Mouse (Mus musculus) stomach, postnatal 0 days (tissue): ENCODE measurements around the gene Tex45. TPM values are rescaled to one million over a fixed set of nuclear protein-coding genes. Genes with fewer than 3 reads are reported as not detected.

Experiments used
- ATAC-seq: fragments of 200-750 bp; cut with Nextera tagmentation; 2 replicates; pipeline ENCODE4 v1.8.0; 2017; ENCODE audit not compliant: low FRiP score, low TSS enrichment
- DNase-seq: peaks from one replicate; pipeline ENCODE4 v3.0.0-alpha.2; 2016; ENCODE audit warnings: low spot score
- H3K27ac ChIP-seq: fragments of 300-500 bp; sonication (generic); replicated peaks from 2 replicates; pipeline ENCODE4 v1.5.1; 2014; ENCODE audit warnings: mild to moderate bottlenecking, control low read depth
- H3K27me3 ChIP-seq: fragments of 300-500 bp; sonication (generic); 2 replicates; pipeline ENCODE4 v1.6.1; 2014; ENCODE audit warnings: low read length; ENCODE audit not compliant: control insufficient read depth, insufficient read depth
- H3K36me3 ChIP-seq: fragments of 300-500 bp; sonication (generic); 2 replicates; pipeline ENCODE4 v1.6.1; 2014; ENCODE audit warnings: low read length, mixed read lengths; ENCODE audit not compliant: control insufficient read depth, insufficient read depth
- H3K4me1 ChIP-seq: fragments of 300-500 bp; sonication (generic); replicated peaks from 2 replicates; pipeline ENCODE4 v1.6.1; 2014; ENCODE audit warnings: antibody characterized with exemption; ENCODE audit not compliant: control insufficient read depth, insufficient read depth
- H3K4me2 ChIP-seq: fragments of 300-500 bp; sonication (generic); replicated peaks from 2 replicates; pipeline ENCODE4 v1.6.1; 2014; ENCODE audit warnings: low read depth, mild to moderate bottlenecking, control low read depth, moderate library complexity
- H3K4me3 ChIP-seq: fragments of 300-500 bp; sonication (generic); 2 replicates; pipeline ENCODE4 v1.5.1; 2014; ENCODE audit warnings: low read depth, low read length, control low read depth
- H3K9ac ChIP-seq: fragments of 300-500 bp; sonication (generic); 2 replicates; pipeline ENCODE4 v1.6.1; 2014; ENCODE audit warnings: mild to moderate bottlenecking, low read length, control low read depth, mixed read lengths
- H3K9me3 ChIP-seq: fragments of 300-500 bp; sonication (generic); 2 replicates; pipeline ENCODE4 v1.6.1; 2016; ENCODE audit warnings: low read length; ENCODE audit not compliant: control insufficient read depth
- CTCF ChIP-seq: IDR thresholded peaks from 2 replicates; pipeline ENCODE4 v1.5.1; 2016; ENCODE audit warnings: antibody characterized with exemption, low read depth, mild to moderate bottlenecking, moderate library complexity
- EP300 ChIP-seq: optimal IDR thresholded peaks from 2 replicates; pipeline ENCODE3; 2016; ENCODE audit warnings: antibody characterized with exemption
- WGBS: fragments of 180-500 bp; shearing (Covaris S2); extraction: QIAGEN DNeasy Blood & Tissue Kit; methylation state at CpG from one replicate; pipeline ENCODE4 v1.1.7; 2014; 5-methylcytosine and 5-hydroxymethylcytosine counted together
- polyA plus RNA-seq: library from polyadenylated mRNA; unstranded; fragments of >200 nt; fragmentation: Nextera tagmentation; extraction: Ambion mirVana; gene quantifications from 2 replicates; pipeline ENCODE4 v1.2.1, GENCODE M21; 2015

Tex45 gene
- polyA plus RNA-seq, 1 experiment from 2014 or later: 0.46 TPM

DNA sequence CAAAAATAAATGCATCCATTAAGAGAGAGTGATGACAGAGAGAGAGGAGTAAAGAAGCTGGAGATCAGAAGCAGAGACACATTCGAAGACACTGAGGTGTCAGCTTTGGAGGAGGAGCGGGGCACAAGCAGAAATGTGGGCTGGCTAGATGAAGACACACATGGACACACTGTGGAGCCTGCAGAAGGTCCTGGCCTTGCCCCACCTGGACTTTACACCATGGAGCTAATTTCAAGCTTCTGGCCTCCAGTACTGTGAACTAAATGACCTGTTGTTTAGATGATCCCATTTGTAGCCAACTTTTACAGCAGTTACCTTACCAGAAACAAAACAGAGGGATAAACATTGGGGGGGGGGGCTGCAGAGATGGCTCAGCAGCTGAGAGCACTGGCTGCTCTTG lies 7.4 kb upstream of the Tex45 start:
- Histone ChIP-seq H3K4me2 (no peak overlapping the region), H3K9ac (no peak overlapping the region), H3K4me1 (no peaks in the 10 kb centered on the region), H3K27me3 (no peaks in the 10 kb centered on the region), H3K9me3 (no peaks in the 10 kb centered on the region), H3K4me3 (no peak overlapping the region), H3K36me3 (0 out of 2 replicates have a peak, but pooled peaks cover 2% of the 10 kb centered on the region), H3K27ac (no peak overlapping the region)
- ATAC-seq: no peak
- no peak for DNase-seq
- no peak for TF ChIP-seq CTCF
- no peak for TF ChIP-seq EP300
- 92% methylated on average over 2 of the region's 2 CpGs for WGBS

DNA sequence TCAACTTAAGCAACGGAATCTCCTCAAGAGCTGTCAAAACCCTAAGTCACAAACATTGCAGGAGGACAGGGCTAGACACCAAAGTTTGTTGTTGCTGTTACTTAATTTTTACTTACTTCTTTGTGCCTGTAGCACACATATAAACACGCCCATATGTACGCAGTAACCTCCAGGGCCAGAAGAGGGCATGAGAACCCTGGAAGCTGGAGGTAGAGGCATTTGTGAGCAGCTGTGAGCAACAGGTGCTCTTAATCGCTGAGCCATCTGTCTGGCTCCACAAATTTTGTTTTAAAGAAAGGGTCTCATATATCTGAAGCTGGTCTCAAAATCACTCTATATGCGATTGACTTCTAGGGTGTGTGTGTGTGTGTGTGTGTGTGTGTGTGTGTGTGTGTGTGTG lies 6.4 kb upstream of the Tex45 start:
- H3K4me2 ChIP-seq: no peak overlapping the region
- no peak overlapping the region for H3K27ac ChIP-seq
- no peaks in the 10 kb centered on the region for H3K4me1 ChIP-seq
- ATAC-seq: peak; percentile 46; the same call in 1 of the 2 replicates
- no peak overlapping the region for H3K9ac ChIP-seq
- H3K27me3 ChIP-seq: no peaks in the 10 kb centered on the region
- H3K9me3 ChIP-seq: no peaks in the 10 kb centered on the region
- 0 out of 2 replicates have a peak, but pooled peaks cover 1% of the 10 kb centered on the region for H3K36me3 ChIP-seq
- TF ChIP-seq CTCF (peak; percentile 79), EP300 (no peak)
- peak; percentile 76 for DNase-seq
- WGBS: 45% methylated on average over 5 of the region's 5 CpGs
- no peak overlapping the region for H3K4me3 ChIP-seq

DNA sequence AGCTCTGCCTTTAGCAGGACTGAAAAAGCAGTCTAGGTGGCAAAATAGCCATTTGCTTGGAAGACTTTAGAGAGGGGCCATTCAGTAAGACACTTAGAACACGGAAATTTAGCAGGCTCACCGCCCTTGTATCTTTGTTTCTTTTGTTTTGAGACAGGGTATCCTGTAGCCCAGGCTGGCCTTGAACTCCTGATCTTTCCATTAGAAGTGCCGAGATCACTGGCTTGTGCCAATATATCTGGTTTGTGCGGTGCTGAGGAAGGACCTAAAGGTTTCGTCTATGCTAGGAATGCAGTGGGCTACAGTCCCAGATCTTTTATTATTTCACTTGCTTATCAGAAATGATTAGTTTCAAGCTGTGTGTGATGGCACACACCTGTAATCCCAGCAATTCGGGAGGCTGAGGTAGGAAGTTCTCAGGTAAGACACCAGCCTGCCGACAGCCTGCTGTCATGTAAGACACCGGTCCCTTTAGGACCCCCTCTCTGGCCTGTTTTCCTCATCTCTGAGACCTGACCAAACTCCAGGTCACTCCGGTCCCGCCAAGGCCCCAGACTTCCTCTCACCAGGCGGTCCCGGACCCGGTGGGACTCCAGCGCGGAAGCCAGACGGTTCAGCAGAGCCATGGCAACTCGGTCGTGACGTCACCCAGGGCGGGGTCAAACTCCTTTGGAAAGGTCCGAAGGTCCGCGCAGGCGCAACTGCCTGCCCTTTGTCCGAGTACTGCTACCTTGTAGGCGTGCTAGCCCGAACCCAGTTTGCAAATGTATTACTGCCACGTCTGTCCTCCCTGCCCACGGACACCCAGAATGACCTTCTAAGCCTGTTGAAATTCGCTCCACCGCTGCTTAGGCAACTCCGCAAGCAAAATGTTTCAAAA lies 3.4 kb upstream of the Tex45 start, which contains the start of gene Pex11g:
Gene Pex11g, minus strand, starts transcription at position 675 of the 880 bp plus-strand sequence.
- Histone ChIP-seq H3K4me3 (peak within 1 kb of the TSS; percentile 49), H3K4me1 (no peaks in the 10 kb centered on the region), H3K9ac (peak within 1 kb of the TSS; percentile 70), H3K4me2 (peak within 1 kb of the TSS; percentile 73), H3K36me3 (no peaks in the 10 kb centered on the region), H3K27ac (peak within 1 kb of the TSS; percentile 80), H3K27me3 (no peaks in the 10 kb centered on the region), H3K9me3 (no peaks in the 10 kb centered on the region)
- DNase-seq (peak; percentile 99), ATAC-seq (peak; percentile 98)
- no peak for TF ChIP-seq EP300
- no peak for TF ChIP-seq CTCF
- WGBS: 5% methylated on average over 32 of the region's 32 CpGs

DNA sequence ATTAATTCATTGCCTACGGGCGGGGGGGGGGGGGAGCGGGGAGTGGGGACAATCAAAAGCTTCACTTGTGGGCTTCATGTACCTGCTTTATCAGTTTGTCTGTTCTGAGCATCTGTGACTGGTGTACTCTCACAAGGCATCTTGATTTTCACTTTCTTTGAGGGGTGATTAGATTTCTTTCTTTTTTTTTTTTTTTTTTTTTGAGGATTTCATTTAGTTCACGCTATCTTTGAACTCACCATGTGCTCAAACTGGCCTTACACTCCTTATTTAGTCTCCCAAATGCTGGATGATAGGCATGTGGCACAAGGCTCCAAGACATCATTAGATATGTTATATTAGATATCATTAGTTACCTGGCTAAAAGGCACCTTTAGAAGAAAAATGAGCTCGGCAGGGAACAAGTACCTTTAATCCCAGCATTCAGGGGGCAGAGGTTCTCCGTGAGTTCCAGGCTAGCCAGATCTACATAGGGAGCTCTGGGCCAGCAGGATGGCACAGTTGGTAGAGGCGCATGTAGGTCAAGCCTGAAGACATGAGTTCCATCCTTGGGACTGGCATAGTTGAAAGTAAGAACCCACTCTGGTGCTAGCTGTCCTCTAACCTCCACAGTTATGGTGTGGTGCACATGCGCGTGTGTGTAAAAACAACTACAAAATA lies 2.6 kb upstream of the Tex45 start:
- Histone ChIP-seq H3K9ac (peak overlapping the region; percentile 70), H3K4me2 (peak overlapping the region; percentile 73), H3K4me1 (no peaks in the 10 kb centered on the region), H3K9me3 (no peaks in the 10 kb centered on the region), H3K4me3 (peak overlapping the region; percentile 49), H3K36me3 (no peaks in the 10 kb centered on the region), H3K27ac (peak overlapping the region; percentile 80), H3K27me3 (no peaks in the 10 kb centered on the region)
- DNase-seq (peak; percentile 14), ATAC-seq (no peak)
- TF ChIP-seq CTCF: no peak
- TF ChIP-seq EP300: no peak
- WGBS: 52% methylated on average over 9 of the region's 9 CpGs

DNA sequence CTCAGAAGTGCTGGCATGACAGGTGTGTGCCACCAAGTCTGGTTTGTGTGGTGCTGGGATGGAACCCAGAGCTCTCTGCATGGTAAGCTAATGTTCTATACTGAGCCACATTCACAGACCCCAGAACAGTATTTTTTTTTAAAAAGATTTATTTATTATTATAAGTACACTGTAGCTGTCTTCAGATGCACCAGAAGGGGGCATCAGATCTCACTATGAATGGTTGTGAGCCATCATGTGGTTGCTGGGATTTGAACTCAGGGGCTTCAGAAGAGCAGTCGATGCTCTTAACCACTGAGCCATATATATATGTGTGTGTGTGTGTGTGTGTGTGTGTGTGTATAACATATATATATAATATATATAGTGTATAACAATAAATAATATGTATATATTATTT lies 1.8 kb upstream of the Tex45 start:
- Histone ChIP-seq H3K4me1 (no peaks in the 10 kb centered on the region), H3K27ac (no peak overlapping the region), H3K9ac (no peak overlapping the region), H3K4me2 (no peak overlapping the region), H3K36me3 (no peaks in the 10 kb centered on the region), H3K4me3 (no peak overlapping the region), H3K9me3 (no peaks in the 10 kb centered on the region), H3K27me3 (no peaks in the 10 kb centered on the region)
- DNase-seq (peak; percentile 11), ATAC-seq (no peak)
- TF ChIP-seq CTCF (peak; percentile 43), EP300 (no peak)
- 96% methylated on average over 1 of the region's 1 CpGs for WGBS
